Mouse (Mus musculus) adrenal gland, postnatal 25 days (tissue): ENCODE measurements at regions not wholly inside any gene's neighbourhood (a gene's known extent, or its start where the extent isn't known, plus 50 kb on each side); places are given as distances from the start of the nearest gene placed in this dataset.

ENCODE experiments used
- DNase-seq: peaks from one replicate; pipeline ENCODE4 v3.0.0; 2021; ENCODE audit warnings: mixed read lengths

DNA sequence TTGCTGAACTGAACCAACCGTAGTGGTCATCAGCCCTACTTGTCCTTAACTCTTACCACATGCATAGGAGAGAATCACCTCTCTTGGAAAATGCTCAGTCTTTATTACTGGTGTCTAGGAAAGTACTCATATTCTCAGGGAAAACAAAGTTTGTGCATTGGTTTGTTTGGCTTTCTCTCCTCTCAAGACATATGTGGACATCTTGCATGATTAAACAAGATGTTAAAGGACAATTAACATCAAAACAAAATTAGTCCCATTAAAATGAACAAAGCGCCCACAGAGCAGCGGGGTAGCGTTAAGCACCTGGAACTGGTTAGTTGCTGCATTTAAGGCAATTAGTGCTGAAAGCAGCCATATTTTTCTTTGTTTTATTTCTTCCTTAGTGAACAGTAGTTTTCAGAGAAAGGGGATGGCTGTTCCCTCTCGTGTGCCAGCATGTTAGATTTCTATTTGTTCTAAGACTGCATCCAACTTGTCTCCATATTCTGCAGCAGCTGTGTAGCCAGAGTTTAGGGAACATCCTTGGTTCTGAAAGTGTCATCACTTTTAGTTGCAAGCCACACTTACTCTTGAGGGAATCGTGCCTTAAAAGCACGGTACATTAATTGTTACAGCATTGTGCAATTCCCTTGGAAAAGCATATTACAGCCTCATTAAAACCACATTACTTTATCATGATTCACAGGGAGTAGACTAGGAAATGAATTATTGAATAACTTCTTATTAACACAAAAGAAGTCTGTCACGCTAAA lies 137.7 kb downstream of the Ube2u start:
- no peak for DNase-seq

DNA sequence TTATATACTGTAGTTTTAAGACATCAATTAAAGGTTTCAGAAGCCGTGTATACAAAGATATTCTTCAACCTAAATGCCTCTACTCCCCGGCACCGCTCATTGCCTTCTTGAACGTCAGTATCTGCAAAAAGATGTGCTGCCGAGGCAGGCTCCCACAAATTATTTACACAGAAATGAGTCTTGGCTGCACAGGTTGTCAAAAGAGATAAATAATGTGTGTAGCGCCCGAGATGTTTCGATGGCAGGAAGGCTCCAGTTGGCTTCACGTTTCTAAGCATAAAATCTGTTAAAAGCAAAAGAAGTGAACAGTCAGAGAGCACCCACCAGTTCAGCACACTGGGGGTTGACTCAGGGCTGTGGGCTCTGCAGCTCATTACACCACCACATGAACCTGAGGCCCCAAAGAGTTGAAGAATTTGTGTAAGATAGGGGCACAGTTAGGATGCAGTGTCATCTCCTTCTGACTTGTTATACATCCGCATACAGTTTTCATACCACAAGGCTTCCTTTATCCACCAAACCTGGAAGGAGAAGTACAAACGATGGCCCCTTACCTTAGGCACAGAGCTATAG lies 138.4 kb downstream of the Ube2u start:
- no peak for DNase-seq

DNA sequence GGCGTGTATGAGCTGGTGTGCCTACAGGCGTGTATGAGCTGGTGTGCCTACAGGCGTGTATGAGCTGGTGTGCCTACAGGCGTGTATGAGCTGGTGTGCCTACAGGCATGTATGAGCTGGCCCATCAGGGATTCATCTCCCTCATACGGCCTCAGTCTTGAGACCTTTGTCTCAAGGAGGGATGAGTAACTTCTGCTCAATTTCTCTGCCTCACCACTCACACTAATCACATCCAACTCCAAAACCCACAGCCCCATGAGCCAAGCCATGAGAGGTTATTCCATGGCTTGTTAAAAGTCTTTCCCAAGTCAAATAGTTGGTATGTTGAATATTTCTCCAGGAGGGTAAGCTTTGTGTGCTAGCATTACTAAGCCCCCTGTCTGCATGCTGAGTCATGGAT lies 146.0 kb downstream of the Ube2u start:
- no peak for DNase-seq

- DNase-seq: no peak
These were observed 147.9 kb downstream of the Ube2u start for GRCm38 (mm10) chr4:100626551-100626950.

DNA sequence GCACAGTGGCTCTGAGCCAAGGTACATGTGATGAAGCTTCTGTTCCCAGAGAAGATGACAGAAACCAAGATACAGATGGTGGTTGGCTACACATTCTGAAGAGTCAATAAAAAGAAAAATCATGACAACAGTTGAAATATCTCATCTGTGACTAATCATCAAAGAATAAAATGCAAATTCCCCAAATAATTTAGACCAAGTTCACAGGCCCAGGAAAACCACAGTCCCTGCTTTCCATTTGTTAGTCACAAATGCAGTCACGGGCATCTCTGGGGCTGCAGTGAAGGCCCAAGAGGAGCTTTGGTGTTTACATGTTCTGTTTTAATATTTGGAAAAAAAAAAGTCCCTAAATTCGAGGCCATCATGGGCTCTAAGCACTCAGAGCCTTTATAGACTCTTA lies 142.1 kb upstream of the Cachd1 start:
- DNase-seq: no peak

- DNase-seq: no peak
These were observed 138.9 kb upstream of the Cachd1 start for GRCm38 (mm10) chr4:100637597-100637996.

GRCm38 (mm10) chr4:100661154-100661553 lies 115.3 kb upstream of the Cachd1 start:
- DNase-seq: no peak

- no peak for DNase-seq
These were observed 111.7 kb upstream of the Cachd1 start for GRCm38 (mm10) chr4:100664619-100665264.

DNA sequence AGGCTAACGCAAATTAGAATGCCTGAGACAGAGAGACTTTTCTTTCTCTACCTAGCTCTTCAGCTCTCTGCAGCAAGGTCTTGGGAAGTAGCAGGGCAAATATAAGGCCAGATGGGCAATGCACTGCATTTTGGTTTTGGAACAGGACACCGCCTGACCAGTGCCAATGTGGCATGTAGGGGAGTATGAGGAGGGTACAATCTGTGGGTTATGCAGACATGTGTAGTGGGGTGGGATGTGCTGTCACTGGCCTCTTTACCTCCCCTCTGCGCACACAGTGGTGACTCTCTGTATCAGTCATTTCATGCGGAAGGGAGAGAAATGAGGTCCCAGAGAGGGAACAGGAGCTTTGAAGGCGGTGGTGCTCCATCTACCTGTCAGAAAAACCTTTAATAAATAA lies 105.9 kb upstream of the Cachd1 start:
- no peak for DNase-seq

DNA sequence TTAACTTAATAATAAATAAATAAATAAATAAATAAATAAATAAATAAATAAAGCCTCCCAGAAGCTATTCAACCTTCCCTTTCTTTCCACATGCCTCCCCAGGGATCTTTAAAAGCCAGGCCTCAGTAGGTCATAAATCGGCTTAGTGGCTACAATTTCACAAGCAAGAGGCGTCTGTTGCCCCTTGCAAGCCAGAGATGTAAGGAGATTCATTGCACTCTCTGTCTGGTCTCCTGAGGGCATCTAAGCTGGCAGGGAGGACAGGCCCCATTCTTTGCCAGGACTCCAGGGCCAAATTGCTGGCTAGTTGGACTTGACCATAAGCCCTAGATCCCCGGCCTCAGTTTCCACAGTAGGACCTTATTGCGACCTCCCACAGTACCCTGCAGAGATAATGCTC lies 101.6 kb upstream of the Cachd1 start:
- peak; percentile 10 for DNase-seq

DNA sequence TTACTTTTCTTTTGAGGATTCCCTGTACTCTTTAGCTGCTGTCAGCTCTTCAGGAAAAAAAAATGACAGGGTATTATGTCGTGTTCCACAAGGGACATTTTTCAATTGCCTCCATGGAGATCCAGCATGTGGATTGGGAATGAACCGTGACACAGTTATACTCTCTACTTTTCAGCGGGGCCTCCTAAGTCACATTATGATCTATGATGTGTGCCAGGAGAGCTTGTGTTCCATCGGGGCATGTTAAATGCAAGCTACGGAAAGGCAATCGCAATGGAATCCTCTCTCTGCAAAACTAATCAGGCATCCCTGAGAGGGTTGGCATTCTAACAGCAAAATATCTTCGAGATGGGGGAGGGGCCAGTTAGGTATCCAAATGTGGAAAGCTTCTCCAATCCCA lies 92.7 kb upstream of the Cachd1 start:
- DNase-seq: no peak

- no peak for DNase-seq
These were observed 76.5 kb upstream of the Cachd1 start for GRCm38 (mm10) chr4:100700002-100700401.

DNA sequence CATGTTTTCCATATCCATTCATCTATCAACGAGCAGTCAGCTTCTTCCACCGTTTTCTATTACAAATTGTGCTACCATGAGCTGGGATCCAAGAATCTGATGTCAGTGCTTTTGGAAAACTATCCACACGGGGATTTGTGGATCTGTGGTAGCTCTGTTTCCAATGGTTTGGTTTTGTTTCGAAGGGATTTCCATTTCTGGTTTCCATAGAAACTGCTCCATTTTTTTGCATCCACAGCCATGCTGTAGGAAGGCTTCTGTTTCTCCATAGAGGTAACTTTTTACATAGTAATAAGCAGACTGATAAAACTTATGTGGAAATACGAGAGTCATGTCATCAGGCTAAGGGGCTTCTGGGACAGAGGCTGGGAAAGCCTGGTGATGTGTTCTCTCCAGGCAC lies 76.1 kb upstream of the Cachd1 start:
- no peak for DNase-seq

- no peak for DNase-seq
These were observed 70.5 kb upstream of the Cachd1 start for GRCm38 (mm10) chr4:100705960-100706359.

- DNase-seq: no peak
These were observed 69.3 kb upstream of the Cachd1 start for GRCm38 (mm10) chr4:100707125-100707524.

GRCm38 (mm10) chr4:100708247-100708646 lies 68.2 kb upstream of the Cachd1 start:
- no peak for DNase-seq

GRCm38 (mm10) chr4:100714240-100714639 lies 62.2 kb upstream of the Cachd1 start:
- no peak for DNase-seq

DNA sequence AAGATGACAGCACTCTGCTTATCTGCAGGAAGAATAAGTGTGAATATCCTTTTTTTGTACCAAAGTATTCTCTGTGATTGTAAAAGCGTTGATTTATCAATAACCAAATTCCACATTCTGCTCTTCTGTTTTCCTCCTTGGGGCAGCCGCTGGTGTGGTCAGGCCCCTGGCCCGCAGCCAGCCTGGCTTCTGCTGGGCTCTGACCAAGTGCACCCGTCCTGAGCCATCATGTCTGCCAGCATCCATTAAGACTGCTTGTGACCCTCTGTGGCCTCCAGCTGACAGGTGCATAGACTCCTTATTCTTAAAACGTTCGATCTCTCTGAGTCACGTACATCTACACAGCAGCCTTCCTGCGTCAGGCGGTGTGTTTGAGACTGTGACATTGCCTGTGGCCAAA lies 58.9 kb upstream of the Cachd1 start:
- no peak for DNase-seq

DNA sequence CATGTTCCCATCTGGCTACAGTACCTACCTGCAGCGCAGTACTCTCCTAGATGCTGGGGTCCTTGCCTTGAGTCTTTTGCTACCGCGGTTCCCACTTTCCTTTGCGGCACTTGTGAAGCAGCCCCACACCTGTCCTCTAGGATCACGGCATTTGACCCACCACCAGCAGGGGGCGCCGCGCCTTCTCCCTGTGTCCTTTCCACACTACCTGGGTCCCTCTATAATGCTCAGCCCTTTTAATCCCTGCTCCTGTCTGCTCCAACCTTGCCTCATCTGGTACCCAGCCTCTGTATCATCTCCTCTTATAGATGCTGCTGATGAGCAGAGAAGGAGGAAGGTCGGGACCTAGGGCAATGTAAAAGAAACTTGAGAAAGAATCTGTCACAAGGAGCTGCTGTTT lies 53.9 kb upstream of the Cachd1 start:
- peak; percentile 74 for DNase-seq

GRCm38 (mm10) chr4:100723053-100723452 lies 53.4 kb upstream of the Cachd1 start:
- DNase-seq: no peak

DNA sequence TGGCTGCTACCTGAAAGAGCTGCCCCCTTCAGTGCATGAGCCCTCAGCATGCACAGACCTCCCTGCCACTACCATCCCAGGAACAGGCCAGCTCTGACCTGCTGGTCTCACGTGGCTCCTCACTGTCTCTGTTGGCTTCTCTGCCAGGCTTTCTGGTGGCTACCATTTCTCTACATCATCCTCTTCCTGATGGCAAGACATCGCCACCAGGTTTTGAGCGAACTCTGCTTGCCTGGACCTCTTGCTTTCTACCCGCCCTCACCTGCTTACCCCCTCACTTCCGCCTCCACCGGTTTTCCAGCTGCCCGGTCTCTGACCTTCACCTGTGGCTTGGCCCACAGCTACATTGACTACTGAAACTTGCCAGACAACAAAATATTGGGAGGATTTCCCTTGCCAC lies 50.7 kb upstream of the Cachd1 start:
- DNase-seq: no peak

GRCm38 (mm10) chr4:100726496-100726895 lies 50.0 kb upstream of the Cachd1 start:
- DNase-seq: no peak
